Mouse (Mus musculus): ENCODE measurements around the gene Sgca.

DNA sequence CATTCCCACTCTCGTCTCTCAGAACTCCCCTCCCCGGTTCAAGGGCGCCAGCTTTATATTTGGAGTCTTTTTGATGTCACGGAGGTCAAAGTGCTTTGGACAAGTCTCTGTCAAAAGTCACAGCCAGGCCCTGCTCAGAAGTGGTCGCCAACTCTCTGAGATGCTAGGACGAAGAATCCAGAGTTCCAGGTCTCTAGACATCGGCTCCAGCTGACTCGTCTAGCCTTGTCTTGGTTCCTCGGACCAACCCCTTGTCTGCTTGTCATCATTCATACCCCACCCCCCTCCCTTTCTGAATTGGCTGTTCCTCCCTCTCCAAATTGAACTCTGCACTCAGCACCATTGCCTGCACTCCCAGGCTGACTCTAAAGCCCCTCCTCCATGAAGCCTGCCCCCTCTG is 46.5 kb downstream of the Sgca start:
- TF ChIP-seq POLR2A (IDR thresholded peaks at IDR 0.05; ENCODE audit: insufficient read length, low read depth) (no peak), TCF12 (IDR thresholded peaks at IDR 0.05; ENCODE audit: insufficient read depth, poor library complexity, severe bottlenecking) (no peak)

All from myocyte (in vitro differentiated cells).